Mouse (Mus musculus): ENCODE measurements around the gene Ndufa11. TPM values are rescaled to one million over a fixed set of nuclear protein-coding genes. Genes with fewer than 3 reads are reported as not detected.

The Ndufa11 gene
- 100 to 1,000 TPM; 263 to 339 TPM for total RNA-seq (2021)
- 862 and 877 TPM in 2 replicates for polyA plus RNA-seq (2012; rRNA removed)
- long read RNA-seq, transcript Ndufa11-204 (4 exons, 493 nt), result minor isoform, 16 of 221 reads
- long read RNA-seq, transcript Ndufa11-201 (4 exons, 545 nt), result major isoform, 179 of 221 reads
- long read RNA-seq, partial matches to known transcripts, result 1 of 221 reads
- long read RNA-seq, other reads (novel, unspliced or antisense), result 23 of 221 reads

DNA sequence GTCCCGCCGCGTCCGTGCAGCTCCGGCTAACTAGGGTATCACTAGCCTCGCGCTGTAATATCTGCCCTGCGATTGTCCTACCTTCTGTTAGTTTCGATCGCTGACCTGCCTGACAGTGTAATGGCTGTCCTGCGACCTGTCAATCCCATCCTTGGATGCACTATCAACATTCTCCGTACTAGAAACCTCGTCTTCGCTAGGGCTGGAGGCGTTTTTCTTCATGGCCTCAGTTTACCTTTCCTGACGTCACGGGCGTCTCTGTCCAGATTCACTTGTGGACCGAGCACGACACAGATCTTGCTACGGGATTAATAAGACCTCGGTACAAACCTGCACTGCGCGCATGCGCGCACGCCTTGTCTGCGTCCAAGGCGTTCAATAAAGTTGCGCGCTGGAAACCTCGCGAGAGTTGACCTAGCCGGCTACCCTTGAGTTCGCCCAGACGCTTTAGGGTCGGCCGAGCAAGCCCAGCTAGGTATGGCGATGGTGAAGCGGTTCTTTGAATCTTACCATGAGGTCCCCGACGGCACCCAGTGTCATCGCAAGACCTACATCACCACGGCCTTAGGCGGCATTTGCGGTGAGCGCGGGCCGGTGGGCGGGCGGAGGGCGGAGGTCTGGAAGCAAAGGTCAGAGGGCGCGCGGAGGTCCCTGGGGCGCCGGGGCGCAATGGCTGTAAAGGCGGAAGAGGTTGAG is at the start of gene Ndufa11, which contains the start of gene Vmac:
Gene Ndufa11, plus strand, starts transcription at position 405 of the 696 bp plus-strand sequence.
Gene Vmac, minus strand, starts transcription at position 660 of the 696 bp plus-strand sequence.
- peak; percentile 94 for DNase-seq

DNA sequence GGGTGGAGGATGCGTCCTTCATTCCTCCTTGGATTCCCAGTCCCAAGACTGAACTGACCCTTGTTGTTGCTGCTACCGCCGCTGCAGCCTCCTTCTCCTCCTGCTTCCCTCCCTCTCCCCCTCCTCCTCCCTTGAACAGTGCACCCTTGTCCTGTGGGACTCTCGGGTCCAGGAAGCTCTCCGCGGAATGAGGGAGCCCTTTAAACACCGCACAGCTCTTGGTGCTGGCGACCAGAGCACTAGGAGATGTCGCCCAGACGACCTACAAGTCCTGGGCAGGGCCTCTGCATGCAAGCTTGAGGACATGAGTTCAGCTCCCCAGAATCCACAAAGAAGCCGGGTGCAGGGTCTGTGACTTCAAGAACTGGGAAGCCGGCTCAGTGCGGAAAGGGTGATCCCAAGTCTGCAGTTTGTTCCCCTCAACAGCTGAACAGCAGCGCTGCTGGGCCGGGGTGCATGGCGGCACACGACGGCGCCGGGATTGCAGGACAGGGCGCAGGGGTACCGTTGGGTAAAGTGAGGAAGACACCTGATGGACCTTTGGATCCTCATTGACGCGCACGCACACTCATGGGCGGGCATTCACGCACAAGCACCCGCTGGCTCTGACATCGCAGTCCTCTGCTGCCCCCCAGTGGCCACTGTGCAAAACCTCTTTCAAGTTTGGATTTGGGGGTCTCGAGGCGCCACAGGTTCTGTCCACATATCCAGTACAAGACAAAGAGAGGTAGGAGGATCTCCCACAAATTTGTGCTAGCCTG is 49.0 kb upstream of the Ndufa11 start:
- peak; percentile 85 for DNase-seq

DNA sequence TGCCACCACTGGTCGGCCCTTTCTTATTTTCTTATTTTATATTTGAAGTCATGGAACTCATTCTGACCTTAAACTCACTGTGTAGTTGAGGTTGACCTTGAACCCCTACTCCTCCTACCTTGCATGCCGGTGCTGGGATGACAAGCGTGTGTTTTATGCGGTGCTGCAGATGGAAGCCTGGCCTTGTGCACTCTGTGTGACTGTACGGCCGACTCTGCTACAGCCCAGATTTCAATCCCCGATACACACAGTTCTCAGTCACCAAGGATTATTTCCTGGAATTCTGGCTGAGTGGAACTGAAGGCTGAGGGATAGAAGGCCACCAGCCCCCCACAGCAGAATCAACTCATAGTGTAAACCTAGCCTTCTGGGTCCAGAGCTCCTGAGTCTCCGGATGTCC is 47.8 kb upstream of the Ndufa11 start:
- DNase-seq, result no peak

DNA sequence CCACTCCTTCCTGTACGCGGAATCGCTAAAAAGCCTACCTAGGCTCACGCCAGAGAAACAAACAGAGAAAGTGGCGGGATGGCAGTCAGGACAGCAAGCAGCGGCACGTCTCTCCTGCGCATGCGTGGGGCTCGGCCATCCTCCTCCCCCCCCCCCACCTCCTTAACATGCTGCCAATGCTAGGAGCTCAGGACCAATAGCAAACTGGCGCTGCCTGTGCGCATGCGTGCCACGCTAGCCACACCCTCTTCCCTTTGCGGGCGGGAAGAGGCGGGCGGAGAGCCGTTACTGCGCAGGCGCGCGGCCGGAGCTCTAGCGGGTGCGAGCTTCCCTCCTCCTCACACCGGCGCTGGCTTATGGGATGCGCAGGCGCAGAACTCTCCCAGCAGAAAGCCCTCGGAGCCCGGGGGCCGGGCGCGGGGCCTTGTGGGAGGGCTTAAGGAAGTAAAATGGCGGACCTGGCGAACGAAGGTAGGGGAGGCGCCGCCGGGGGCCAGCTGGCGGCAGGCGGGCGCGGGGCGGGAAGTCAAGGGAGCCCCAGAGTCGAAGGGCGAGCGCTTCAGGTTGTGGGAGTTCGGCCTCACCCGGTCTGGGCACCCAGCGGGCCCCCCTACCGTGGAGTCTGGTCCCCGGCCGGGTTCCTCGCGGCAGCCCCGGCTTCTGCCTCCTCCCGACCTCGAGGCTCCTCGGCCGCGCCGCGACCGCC is 44.5 kb upstream of the Ndufa11 start, which contains the start of gene Ranbp3:
Gene Ranbp3, plus strand, starts transcription at position 354 of the 706 bp plus-strand sequence.
- DNase-seq, result peak; percentile 100

DNA sequence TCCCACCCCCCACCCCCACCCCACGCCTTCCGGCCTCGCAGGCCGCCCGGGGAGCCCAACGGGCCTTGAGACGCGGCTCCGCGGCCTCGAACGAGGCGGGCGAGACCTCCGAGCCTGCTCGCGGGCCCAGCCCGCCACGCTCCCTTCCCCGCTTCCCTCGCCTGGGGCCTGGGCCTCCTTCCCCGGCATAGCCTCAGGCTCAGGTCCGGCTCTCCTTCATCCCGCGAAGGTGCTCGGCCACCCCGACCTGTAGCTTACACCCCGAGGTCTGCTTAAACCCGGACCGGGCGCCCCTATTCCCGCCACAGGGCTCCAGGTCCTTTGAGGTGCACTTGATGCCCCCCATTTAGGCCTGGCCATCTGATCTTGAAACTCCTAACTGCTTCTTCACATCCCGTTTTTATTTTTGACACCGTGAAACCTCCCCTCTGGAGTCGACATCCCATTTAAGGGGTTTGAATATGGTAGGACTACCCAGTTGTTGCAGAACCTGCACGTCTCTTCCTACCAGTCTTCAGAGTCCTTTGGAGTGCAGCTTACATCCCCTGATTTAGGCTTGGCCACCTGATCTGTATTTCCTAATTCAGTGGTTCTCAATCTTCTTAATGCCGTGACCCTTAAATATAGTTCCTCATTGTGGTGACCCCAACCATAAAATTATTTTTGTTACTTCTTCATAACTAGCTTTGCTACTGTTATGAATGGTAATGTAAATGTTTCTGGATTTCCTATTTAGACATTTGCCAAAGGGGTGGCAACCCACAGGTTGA is 43.7 kb upstream of the Ndufa11 start:
- DNase-seq, result no peak

DNA sequence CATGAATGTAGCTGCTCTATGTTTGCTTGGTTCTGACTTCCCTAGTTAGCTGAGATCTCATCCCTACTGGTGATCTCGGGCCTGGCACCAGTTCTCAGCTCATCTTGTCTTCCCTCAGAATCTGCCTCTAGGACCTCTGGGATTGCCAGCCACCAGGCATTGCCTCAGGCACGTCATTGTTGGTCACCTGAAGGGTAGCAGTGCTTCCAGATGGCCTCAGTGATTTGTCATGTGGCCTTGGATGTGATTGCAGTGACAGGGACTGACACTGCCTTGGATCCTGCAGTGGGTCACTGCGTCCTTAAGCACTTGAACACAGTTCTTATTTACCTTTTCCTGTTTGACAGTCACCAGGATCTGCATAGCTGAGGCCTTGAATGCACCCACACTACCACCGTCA is 35.8 kb upstream of the Ndufa11 start:
- peak; percentile 75 for DNase-seq

DNA sequence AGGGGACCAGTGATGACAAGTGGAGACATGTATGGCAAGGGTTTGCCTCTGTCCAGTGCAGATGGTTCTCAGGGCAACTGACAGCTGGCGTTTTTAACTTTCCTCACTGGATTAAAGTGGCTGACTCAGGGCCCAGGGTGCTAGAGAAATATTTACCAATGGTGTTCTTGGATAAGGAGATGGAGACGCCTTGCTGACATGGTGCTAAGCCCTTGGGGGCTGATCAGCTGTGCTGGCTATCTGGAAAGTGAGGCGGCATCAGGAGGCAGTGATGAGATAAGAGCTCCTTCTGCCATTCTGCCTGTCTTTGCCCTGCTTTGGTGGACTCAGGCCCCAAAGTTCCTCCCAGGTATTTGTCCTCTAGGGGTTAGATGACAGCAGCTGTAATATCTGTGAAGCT is 34.7 kb upstream of the Ndufa11 start:
- no peak for DNase-seq

DNA sequence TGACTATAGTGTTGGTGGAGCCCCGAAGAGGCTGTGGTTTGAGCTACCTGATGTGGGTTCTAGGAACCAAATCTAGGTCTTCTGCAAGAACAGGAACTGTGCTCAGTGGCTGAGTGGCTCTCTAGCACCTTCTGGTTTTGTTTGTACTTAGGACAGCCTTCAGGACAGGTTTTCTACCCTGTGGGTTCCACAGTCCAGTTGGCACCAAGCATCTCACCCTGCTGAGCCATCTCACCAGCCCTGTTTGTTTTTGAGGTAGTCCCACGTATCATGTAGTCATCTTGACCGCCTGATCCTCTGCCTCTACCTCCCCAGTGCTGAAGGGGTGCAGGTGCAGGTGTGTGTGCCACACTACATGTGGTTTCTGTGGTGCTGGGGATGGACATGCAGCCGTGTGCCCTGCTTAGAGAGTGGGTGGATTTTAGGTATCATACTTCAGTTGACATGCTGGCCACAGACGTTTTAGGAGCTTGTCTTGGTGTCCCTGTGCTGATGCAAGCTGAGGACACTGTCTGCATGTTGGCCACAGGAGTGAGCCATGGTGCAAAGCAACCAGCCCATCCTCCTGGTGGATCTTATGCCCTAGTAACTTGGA is 33.9 kb upstream of the Ndufa11 start:
- no peak for DNase-seq

DNA sequence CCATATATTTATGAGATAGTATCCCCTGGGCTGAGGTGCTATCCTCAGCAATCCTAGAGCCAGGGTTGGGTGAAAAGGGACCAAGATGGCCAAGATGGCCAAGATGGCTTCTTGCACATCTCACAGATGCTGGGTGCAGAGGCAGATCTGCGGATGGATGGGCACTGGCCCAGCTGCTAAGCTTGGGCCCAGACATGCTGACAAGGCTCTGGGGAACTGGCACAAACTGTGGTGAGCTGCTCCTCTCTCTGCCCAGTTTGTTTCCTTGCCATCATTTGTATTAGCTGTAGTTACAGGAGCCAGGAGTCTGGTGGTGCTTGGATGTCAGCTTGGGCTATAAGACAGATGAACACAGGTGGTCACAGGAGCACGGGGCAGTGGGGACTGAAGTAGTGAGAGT is 32.9 kb upstream of the Ndufa11 start:
- DNase-seq, result no peak

DNA sequence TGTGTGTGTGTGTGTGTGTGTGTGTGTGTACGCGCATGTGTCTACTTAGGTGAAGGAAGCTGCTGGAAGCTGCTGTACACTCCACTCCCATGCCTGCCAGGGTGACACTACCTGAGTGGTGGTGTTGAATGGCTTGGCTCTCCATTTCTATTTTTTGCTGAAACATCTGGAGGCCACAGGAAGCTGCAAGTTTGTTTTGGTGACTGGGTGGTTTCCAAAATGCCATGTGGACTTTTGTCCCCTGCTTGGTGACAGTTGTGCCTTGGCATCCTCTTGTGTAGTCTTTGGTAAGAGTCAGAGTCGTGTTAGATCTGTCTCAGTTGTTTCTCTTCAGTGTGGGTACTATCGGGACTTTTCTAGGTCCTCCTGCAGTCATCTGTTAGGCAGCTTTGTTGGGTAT is 30.8 kb upstream of the Ndufa11 start:
- DNase-seq, result no peak

DNA sequence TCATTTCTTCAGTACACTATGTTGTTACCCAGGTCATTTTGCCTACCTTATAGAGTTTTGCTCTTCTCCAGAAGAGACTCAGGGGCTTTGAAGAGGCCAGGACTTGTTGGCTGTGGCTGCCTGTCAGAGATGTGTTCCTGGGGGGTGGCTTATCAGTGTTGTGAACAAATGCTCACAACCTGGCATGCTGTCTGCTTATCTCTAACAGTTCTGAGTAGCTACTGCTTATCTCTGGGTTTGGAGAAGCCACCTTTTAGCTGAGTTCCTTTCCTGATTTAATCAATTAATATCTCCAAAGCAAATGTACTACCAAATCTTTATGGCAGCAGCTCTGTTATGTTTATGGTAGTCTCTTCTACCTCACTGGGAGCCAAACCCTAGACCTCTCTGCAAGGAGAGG is 29.5 kb upstream of the Ndufa11 start:
- DNase-seq, result no peak

DNA sequence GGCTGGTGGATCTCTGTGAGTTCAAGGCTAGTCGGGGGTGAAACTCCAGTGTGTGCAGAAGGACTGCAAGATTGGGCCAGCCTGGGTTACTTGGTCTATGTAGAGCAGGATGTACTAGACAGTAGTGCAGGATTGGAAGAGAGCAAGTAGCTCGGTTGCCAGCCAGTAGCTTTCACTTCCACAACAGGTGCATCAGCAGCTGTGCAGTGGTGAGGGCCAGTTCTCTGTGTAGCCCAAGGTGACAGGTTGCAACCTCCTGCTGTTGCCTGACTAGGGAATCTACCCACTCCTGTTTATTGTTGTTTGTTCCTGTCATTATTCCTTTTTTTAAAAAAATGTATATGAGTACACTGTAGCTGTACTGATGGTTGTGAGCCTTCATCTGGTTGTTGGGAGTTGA is 28.9 kb upstream of the Ndufa11 start:
- no peak for DNase-seq

DNA sequence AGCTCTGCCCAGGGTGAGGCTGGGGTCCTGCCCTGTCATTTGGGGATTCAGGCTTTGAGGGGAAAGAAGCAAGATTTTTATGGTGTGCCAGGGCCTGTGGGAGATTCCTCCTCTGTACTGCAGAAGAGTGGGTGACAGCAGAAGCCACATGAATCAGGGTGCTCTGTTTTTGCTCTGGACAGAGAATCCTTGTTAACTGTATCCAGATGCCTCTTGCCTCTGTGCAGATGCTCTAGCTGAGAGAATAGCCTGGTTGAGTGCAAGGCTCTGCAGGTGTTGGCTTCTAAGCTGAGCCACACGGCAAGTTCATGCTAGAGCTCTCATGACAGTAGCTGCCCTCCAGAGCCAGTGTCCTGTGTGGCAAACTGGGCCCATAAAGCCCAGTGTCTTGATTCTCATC is 24.2 kb upstream of the Ndufa11 start:
- DNase-seq, result no peak

DNA sequence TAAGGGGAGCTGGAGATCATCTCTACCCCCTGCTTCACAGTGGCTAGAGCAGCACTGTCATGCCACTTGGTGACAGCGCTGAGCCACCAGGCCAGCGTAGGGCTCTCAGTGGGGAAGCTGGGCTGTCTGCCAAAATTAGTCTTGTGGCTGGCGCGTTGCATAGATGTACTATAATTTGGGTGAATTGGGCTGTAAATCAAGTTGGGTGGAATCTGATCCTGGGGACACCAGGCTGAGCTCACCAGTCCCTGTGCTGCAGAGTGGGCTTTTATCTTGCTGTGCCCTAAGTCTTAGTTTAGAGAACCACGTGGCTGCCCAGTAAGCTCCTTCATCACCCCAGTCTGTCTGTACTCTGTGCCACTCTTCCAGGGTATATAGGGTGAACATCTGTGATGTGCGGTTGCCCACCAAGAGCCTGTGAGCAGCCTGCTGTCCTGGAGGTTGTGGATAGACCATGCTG is 23.7 kb upstream of the Ndufa11 start:
- DNase-seq, result peak; percentile 82

DNA sequence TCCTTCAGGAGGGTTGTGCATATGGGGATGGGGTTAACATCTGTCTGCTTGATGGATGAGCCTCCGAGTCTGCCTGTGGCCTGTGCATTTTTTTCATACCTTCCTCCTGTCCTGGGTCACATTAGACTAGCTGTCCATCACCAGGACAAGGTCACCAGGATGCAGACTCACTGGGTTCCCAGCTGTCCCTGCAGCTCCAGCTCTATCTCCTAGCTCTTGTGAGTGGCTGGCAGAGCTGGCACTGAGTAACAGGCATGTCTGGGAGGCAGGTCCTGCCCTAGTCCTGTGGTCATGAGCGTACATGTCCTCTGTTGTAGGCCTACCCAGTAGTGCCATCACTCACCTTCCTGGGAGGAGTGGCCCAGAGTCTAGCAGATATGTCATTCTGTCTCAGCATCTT is 17.1 kb upstream of the Ndufa11 start:
- DNase-seq, result no peak

DNA sequence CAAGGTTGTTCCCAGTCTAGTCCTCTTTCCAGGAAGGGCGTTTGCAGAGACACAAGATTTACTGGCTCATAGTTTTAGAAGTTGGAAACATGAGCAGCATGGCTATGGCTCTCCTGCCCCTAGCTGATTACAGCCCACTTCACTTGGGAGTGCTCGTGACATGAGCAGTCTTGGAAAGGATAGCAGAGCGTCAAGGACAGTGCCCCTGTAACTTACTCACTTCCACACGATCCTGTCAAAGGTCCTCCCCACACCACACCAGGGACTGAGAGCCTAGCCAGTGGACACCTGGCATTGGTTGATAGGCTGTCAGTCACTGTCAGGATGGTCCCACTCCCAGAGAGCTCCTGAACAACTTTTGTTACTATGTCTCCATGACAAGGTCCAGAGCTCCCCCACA is 14.5 kb upstream of the Ndufa11 start:
- no peak for DNase-seq

DNA sequence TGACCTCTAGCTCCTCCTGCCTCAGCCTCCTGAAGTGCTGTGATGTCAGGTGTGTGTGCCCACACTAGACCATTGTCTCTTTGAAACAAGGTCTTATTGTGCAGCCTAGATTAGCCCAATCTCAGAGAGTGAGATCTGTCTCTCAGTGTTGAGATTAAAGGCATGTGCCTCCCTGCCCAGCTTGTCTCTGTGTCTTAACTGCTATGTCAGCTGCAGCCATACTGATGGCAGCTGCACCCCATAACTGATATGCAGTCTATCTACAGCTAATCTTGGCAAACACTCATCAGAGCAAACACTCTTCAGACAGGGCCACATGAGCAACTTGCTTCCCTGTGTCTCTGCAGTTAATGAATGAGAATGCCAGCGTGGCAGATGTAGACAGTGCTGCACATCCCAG is 11.1 kb upstream of the Ndufa11 start:
- DNase-seq, result no peak

DNA sequence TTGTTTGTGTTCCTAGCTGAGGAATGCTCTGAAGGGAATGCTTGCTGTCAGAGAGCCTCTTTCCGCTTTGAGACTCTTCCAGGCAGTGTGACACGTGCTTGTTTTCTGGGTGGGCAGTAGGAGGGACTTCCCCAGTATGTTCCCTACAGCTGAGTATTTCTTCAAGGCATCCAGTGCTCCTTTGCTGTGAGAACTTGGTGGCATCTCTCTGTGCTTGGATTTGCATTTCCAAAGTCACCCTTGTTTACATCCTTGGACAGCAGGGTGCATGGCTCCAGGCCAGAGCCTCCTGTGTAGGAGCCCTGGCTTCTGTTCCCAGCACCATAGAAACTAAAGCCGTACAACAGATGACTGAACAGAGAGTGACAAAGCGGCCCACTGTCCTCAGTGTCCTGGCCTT is 8.9 kb upstream of the Ndufa11 start:
- no peak for DNase-seq

DNA sequence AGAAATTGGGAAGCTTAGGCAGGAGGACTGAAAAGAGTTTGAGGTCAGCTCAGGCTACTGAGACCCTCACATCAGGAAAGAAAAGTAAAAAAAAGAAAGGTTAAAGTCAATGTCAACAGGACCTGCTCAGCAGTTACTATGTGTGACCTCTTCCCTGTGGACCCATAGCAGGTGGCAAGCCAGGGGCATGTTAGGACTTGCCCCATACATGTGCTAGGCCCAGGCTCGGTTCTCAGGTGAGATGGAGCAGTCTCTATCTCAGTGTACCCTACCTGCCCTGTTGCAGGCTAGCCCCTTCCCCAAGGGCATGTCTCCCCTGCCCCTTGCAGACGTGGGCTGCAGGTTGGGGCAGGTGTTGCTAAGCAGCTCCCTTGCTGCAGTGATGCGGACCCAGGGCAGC is 7.9 kb upstream of the Ndufa11 start:
- DNase-seq, result no peak

DNA sequence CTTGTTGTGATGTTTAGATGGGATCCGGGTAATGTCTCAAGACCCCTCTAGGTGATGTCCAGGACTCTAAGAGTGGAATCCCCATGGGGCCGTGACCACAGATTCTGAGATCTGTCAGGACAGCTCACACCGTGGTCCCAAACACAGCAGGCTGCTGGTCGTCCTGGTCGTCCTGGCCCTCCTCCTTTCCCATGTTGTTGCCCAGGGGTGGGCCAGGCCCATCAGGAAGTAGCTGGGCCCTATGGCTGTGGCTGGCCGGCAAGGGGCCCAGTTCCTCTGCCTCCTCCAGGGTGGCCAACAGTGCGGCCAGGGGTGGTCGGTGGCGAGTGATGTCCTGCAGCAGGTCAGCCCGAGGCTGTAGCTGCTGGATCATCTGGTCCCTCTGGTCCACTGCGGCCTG is 2.2 kb upstream of the Ndufa11 start:
- no peak for DNase-seq
